Mouse (Mus musculus): Measurements from ENCODE around the gene Kansl1.

Kansl1 gene

DNA sequence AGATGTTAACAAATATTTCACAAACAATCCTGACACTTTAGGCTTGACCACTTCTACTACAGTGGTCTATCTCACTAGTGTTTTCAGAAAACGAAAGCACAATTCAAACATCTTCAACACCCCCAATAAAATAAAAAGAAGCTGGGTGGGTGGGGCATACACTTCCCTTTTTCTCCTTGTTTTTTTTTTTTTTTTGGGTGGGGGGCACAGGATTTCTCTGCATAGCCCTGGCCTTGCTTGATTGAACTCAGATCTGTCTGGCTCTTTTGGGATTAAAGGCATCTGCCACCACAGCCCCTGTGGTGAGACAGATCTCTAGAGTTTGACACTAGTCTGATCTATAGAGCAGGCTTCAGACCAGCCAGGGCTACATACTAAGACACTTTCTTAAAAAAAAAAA is 106.0 kb downstream of the Kansl1 start:
- DNase-seq = no peak

DNA sequence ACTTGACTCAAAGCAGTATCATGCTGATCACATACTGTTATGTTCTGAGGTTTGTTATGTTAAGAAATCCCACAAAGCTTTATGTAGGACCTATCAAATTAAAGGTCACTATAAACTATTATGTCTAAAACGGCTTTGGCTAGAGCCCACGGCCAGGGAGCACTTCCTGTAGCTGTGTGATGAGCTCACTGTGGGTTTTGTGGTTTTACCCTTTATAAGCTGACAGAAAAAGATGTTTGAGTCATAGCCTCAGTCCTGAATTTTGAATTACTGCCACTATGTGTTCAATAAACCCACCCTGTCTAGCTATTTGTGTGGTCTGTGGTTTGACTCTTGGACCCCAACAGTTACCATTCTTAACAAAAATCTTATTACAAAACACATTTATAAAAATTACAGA is 106.9 kb downstream of the Kansl1 start:
- no peak for DNase-seq

DNA sequence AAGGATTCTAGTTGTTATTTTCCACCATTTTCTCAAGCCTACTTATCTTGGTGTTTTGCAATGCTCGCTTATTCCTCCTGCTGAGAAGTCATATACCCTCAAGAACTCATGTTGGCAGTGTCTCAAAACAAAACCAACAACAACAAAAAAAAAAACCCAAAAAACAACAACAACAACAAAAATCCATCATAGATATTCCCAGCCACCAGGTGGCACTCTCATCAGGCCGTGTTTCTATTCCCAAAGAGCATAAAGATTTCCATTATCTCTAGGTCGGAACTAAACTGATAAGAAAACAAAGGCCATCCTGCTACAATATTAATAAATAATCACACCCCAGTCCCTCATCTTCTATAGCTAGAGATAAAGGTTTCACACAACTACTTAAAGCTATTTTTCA is 121.7 kb downstream of the Kansl1 start:
- no peak for DNase-seq

DNA sequence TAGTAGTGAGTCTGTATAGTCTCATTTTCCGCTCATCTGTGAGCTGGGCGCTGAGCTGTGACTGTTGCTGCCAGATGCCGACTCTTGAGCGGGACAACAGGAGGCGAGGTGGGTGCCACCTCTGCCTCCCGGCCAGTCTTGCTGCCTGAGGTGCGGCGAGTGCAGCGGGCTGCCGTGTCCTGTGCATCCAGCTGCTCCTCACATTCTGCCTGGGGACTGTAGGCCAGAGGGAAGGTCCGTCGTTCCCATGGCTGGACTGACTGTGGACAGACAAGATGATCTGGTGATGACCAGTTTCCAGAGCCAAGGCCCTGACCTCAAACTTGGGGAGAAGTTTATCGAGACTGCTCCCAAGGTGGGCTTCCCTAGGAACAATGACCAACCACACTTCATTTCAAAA is 133.7 kb downstream of the Kansl1 start:
- DNase-seq = no peak

DNA sequence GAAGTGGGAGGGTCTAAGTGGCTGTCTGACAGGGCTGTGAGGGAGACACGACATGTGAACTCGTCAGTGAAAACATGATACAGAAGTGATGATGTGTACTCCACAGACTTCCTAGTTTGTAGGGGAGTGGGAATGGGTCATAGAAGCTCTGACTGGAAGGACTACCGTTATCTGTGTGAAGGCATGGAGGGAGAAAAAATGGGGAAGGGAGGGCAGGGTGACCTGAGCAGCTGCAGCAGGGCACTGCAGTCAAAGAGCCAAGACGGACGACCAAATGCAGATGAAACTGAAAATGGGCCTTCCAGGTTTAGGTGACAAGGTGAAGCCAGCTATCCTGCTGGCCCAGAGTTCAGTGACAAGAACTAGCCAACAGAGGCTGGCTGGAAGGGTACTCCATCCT is 134.5 kb downstream of the Kansl1 start:
- no peak for DNase-seq

DNA sequence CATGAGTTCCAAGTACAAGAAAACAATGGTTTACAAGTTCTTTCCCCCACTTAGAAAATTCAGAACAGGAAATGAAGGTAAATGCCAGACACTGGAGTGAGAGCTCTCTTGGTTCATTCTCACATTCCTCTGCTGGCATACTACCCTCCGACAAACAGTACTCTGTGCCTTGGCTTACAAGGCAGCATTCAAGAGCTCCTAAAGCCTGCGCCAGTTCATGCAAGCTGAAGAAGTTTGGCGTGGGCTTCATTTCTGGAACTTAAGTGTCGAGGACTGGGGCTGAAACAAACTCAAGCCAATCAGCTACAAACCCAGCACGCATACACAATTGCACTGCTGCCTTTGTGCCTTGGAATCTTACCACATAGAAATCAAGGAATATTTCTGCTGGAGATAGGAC is 136.6 kb downstream of the Kansl1 start:
- DNase-seq = no peak

DNA sequence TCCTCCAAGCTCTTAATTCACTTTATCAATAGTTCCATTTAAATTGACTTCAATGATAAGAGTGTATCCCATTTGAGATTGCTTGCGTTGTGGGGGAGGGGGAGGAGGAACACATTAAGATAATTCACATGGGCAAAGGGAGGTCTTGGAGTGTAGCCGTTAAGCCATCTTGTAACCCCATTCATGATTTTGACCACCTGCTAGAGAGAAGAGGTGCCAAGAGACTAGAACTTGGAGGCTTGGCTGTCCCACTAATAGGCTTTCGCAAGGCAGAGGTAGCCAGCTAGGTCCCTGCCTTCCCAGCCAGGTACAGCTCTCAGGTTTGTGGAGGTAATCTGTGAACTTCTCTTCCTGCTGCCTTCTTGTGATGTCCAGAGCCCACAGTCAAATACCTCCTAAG is 137.5 kb downstream of the Kansl1 start:
- DNase-seq = peak; percentile 50

DNA sequence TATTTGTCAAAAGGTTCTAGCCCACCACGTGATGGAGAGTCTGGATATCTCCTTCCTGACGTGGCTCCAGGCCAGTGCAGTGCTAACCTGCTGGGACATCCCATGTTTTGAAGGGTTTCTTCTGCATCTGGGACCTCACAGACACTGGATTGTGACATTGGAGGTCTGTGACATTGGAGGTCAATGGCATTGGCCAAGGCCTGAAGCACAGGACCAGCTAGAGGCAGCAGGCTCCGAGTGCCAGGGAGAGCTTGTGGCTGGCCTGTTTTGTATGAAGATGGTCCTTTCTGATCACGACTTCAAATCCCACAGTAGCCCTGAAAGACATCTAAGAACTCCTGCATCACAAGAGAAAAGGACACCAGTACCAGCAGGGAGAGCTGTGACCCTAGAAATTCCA is 138.5 kb downstream of the Kansl1 start:
- no peak for DNase-seq

DNA sequence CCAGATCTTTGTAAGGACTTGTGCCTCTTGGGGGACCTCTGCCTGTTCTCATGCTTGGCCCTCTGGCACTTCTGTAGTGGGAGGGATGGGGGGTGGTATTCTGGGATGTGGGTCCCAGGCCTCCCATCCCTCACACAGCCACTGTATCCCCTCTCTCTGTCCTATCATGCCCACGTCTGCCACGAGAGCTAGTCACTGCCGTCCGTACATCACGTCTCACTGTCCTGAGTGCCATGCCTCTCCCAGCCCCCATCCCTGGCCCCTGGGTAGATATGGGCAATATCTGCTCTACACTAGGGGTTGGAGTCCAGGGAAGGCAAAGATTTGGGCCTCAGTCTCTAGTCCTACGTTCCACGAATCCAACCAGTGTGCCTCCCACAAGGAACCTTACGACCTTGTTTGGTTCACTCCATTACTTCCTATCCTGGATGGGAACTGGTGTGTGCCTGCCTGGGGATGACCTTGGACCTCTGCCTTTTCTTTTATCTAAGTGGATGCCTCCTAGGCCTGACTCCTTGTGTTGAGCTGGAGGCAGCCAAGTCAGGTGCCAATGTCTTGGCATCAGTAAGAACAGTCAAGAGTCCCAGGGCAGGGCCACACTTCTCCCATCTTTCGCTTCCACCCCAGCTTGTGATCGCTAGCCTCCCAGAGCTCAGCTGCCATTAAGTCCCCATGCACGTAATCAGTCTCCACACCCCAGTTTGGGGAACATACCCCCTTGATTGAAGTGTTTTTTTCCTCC is 139.3 kb downstream of the Kansl1 start:
- DNase-seq = no peak

DNA sequence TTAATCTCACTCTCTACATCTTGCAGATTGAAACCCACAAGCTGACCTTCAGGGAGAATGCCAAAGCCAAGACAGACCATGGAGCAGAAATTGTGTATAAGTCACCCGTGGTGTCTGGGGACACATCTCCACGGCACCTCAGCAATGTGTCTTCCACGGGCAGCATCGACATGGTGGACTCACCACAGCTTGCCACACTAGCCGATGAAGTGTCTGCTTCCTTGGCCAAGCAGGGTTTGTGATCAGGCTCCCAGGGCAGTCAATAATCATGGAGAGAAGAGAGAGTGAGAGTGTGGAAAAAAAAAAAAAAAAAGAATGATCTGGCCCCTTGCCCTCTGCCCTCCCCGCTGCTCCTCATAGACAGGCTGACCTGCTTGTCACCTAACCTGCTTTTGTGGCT is 140.7 kb downstream of the Kansl1 start:
- no peak for DNase-seq

DNA sequence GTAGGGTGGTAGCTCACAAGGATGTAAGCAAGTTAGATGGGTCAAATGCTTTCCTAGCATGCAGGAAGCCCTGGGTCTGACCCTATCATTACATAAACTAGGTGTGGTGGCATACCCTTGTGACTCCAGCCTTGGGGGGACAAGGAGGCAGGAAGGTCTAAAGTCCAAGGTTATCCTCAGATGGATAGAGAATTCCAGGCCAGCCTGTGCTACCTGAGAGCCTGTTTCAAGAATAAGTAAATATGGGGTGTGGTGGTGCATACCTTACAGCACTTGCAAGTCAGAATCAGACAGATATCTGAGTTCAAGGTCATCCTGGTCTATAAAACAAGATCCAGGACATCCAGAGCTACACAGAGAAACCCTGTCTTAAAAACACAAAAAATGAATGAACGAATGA is 141.2 kb downstream of the Kansl1 start:
- DNase-seq = no peak

DNA sequence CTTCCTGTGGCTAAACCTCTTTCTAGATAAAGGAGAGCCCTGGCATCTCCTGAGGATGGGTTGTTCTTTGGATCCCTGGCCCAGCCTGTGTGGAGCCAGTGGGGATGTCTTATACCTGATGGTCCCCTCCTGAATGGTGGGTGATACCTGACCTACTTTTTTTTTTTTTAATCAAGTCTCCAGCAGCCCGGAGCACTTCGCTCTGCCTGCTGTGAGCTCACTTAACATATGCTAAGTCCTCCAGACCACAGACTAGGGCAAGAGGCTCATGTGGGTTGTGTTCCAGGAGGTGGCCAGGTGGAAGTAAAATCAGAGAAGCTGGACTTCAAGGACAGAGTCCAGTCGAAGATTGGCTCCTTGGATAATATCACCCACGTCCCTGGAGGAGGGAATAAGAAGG is 146.5 kb downstream of the Kansl1 start:
- DNase-seq = no peak

DNA sequence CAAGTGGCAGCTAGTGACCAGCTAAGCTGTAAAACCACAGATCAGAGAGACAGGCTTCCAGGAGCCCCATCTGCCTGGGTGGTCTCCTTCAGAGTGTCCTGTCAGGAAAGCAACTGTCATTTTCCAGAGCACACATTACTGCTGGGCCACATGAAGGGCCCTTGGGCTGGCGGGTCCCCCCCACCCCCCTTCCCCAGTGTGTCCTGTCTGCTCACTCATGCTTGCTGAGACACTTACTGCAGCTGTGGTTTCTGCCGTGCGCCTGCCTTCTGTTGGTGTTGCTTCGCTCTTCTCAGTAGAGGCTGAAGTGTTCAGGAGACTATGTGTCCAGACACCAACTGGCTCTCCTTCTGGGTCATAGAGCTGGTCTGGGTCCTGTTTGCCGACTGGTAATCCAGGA is 148.2 kb downstream of the Kansl1 start:
- peak; percentile 7 for DNase-seq

DNA sequence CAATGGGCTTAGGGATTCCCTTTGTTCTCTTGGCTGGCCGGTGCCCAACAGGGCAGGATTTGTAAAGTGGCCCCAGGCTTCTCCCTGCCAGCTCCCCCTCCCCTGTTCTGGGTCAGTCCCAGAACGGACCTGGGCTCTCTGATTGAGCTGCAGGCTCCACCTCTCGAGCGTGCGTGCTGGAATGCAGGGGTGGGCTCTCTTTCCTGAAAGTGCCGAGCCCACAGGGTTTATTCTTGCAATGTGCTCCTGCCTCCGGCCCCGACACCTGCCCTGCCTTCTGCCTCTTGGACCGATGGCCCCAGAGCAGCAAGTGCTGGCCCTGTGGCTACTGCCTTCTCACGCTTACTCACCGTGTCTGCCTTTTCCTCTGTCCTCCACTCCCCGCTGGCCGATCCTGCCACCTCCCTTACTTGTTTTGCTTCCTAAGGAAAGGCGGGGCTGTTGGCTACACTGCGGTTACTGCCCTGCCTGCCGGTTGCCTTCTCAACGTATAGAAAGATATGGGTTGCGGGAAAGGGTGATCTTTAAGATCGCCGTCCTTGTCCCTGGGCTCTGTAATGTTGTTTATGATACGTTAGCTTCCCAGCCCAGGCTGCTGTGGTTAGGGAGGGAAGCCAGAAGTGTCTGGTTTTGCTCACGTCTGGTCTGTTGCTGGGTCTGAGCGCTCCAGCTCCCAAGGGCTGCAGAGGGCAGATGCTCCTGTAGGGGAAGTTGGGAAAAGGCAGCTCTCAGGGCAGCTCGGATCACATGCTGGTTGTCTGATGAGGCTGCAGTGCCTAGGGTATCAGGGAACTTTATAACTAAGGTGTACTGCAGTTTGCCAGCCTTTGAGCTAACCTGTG is 149.5 kb downstream of the Kansl1 start:
- peak; percentile 63 for DNase-seq

DNA sequence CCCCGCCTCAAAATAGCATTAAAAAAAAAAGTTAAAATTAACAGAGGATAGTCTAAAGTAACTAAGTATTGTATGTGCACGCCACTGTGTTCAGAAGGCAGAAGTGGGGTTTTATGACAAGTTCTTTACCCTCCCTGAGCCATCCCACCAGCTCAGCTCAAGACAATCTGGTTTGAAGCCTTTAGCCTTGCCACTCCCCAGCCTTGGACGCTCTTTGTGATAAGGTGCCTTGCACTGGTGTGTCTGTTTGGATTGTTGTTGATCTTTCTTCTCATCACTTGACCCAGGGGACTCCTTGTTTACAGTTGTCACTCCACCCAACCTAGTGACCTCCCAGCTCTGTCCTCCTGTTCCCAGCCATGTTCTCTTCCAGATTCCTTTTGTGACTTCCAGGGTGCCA is 151.0 kb downstream of the Kansl1 start:
- DNase-seq = no peak

DNA sequence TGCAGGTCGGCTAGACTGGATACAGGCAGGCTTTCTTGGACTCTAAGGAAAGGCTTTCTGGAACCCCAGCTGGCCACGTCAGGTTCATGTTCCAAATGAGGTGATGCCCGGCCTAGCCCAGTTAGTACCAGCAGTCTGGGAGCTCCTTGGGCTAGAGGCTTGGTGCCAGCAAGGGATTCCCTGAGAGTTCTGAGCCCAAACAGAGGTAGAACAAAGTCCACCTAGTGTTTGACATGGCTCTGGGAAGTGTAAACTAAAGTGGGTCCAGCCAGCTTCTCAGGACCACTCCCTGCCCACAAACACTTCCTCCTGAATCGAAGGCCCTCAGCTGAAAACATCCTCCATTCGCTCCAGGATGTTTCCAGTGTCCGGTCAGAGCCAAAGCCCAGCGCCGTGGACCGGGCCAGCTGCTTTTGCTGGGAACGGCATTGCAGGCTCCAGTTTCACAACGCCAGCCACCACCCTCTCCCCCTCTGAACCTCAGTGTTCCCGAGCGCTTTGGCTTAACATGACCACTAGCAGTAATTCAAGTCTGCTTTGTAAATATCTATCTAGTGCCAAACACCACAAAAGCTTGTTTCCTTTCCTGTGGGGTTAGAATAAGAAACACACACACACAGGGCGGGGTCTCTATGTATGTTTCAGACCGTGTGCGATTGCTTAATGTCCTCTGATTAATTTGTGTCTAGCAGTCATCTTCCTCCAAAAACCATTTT is 151.8 kb downstream of the Kansl1 start:
- no peak for DNase-seq

DNA sequence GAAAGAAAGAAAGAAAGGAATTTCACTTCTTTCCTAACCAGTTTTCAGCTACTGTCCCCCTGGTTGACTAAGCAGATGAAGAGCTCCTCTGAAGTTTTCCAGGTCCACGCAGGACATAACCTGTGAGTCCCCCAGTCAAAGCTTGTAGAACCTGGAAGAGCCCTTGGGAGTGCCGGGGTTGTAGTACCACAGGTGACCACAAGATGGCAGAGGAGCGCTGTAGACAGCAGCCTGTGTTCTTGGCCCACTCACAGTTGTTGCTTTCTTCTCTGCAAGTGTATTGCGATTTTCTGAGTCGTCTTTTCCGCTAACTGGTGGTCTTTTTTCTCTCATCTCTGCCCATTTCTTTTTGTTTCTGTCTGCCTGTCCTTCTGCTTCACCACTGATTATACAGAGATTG is 153.0 kb downstream of the Kansl1 start:
- peak; percentile 70 for DNase-seq

DNA sequence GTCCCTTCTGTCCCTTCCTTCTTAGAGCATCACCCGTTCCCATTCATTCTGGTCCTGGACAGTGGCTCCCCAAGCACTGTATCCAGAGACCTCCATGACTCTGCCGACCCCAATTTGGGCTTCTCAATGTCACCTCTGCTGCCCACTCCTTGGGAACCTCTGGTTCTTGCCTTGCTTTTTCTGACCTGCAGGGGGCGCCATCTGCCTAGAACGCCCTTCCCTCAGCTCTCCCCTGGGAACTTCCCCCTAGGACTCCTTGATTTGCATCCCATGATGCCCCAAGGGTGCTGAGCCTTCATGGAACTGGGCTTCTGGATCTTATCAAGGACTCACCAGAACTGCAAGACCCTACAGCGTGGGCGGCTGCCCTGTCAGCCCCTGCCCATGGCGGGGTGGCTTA is 157.0 kb downstream of the Kansl1 start:
- DNase-seq = no peak

DNA sequence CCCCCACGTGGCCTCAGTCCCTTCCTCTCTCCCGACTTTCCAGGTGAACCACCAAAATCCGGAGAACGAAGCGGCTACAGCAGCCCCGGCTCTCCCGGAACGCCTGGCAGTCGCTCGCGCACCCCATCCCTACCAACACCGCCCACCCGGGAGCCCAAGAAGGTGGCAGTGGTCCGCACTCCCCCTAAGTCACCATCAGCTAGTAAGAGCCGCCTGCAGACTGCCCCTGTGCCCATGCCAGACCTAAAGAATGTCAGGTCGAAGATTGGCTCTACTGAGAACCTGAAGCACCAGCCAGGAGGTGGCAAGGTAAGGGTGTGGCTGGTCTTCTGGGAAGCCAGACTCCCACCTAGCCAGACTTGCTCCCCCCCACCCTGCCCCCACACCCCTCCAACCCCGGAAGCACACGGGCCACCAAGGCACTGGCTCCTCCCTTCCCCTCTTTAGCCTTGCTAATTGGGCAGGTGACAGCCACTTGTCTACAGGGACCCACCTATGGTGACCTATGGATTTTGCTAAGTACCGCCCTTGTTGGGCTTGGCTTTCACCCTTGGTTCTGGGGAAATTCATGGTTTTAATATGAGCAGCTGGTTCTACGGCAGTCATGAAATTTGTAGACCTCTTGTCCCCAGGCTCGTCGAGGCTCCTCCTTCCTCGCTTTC is 158.3 kb downstream of the Kansl1 start:
- no peak for DNase-seq

DNA sequence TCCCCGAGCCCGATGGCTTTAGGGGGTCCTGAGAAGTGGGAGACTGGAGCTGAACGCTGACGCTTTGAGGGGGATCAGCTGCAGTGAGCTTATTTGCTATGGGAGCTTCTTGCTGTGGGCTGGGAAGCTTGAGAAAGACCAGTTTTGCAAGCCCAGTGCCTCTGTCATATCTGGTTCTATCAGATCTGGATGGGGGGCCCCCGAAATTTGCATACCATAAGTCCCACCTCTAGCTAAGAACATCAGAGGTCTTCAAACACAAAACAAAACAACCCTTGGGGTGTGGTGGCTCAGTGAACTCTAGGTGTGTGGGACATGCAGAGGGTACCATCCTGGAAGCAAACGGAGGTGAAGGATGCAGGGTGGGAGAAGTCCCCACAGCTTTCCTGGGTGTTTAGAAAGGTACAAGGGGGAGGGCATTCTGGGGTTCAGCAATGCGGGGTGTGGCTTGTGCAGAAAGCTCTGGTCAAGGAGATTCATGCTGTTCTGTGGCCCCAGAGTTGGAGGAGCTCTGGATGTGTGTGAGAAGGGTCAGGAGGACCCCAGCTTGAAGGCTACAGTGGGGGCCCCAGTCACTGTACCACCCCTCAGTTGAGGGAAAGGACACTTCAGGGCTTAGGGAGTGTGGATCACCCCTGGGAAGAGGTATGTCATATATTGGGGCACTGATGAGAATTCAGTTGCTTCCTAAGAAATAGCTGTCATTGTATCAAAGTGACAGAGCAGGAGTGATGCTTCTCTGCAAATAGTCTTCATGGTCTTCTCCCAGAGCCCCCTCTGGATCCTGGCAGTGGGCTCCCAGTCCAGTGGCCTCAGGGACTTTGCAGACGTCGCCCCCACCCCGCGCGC is 159.1 kb downstream of the Kansl1 start:
- DNase-seq = no peak

DNA sequence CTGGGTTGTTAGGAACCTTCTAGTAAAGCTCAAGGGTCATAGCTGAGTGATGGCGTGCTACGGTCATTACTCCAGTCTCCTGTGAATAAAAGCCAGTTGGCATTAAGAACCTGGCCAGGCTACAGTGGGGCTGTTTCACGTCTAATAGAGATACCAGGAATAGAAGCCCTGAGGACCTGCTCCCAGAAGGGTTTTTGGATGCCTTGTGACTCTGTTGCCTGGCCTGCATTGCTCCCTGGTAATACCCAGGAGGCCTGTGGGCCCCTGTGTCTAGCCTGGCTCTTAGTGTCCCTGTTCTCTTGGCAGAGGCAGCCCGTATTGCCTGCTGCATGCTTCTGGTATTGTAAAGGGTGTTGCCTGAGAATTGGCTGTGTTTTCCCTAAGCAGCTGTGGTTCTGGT is 161.5 kb downstream of the Kansl1 start:
- no peak for DNase-seq

DNA sequence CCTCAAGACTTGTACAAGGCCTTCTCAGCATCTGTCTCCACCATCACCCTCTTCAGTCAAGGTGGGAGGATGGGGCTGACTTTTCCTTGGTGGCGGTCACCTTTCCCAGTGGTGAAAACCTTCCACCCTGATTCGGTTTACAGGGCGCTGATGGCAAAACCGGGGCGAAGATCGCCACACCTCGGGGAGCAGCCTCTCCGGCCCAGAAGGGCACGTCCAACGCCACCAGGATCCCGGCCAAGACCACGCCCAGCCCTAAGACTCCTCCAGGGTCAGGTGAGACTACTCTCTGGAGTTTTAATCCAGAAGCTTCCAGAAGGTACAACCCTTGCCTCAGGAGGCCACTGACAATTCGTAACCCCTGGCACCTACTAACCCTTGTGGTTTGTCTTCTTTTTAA is 162.2 kb downstream of the Kansl1 start:
- DNase-seq = no peak

Data from cerebellum, adult 9-11 months (tissue).